Mouse (Mus musculus) thymus, adult 2 months (tissue): ENCODE data around the gene Tfpi2.

Source experiments
- CTCF ChIP-seq: fragments of 200-500 bp; IDR thresholded peaks from 2 replicates; pipeline ENCODE4 v1.5.1; 2012; ENCODE audit warnings: mild to moderate bottlenecking, control low read depth, low read length, moderate library complexity, borderline replicate concordance; ENCODE audit not compliant: control insufficient read depth, poor library complexity, insufficient read depth; ENCODE audit errors: extremely low read depth
- POLR2A ChIP-seq: fragments of 200-500 bp; IDR thresholded peaks from 2 replicates; pipeline ENCODE4 v1.6.1; 2012; ENCODE audit warnings: mild to moderate bottlenecking, low read length, control low read depth, moderate library complexity; ENCODE audit not compliant: control insufficient read depth, poor library complexity, insufficient read depth; ENCODE audit errors: extremely low read depth

DNA sequence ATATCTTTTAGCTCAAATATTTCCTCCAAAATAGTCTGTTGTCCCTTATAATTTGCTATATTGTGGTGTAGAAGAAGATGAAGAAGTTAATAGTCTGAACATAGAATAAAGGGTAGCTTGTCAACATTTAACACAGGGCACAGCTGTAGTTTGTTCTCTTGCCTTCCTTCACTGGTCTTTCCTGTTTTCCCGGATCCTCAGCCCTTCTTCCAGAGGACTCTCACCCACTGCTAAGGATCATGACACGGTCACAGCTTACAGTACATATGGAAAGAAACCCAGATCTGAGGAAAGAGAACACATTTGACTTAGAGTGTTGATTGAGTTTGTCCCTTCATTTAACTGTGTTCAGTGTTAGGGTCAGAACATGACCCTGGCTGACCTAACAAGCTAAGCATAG lies 53.7 kb downstream of the Tfpi2 start:
- TF ChIP-seq POLR2A: no peak
- TF ChIP-seq CTCF: no peak
